Mouse (Mus musculus) CH12.LX (cell line): ENCODE results near the gene Dhrs7.
"Not testable (repeated sequence)": the region's sequence is repeated elsewhere in the genome, so short reads cannot be mapped to it uniquely, and the experiment has no call there.

Experiments used
- POLR2A ChIP-seq: IDR thresholded peaks from 2 replicates; pipeline ENCODE4 v1.6.1; 2011; ENCODE audit warnings: low read depth, mild to moderate bottlenecking, improper control_type of control experiment, low read length
- ZKSCAN1 ChIP-seq: IDR thresholded peaks from 2 replicates; pipeline ENCODE4 v1.6.1; 2012; ENCODE audit warnings: low read depth, inconsistent platforms, low read length, improper control_type of control experiment, borderline replicate concordance

DNA sequence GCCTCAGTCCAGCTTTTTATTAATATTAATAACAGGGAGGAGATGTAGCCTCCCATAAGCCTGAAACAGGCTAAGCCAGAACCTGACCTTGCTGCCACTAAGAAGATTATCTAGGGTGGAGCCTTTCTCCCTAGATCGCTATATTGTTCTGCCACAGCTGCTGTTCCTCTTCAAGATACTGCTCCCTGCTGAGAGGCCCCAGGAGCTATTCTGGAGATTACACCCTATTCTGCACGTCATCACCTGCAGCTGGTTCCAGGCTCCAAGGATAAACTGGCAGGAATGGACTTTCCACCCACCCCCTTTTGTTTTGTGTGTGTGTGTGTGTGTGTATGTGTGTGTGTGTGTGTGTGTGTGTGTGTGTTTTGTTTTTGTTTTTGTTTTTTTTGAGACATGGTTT, 23.6 kb upstream of the Dhrs7 start:
- not testable (repeated sequence) for TF ChIP-seq POLR2A, ZKSCAN1
